Mouse (Mus musculus): ENCODE results near the gene Abcg8.

The Abcg8 gene

DNA sequence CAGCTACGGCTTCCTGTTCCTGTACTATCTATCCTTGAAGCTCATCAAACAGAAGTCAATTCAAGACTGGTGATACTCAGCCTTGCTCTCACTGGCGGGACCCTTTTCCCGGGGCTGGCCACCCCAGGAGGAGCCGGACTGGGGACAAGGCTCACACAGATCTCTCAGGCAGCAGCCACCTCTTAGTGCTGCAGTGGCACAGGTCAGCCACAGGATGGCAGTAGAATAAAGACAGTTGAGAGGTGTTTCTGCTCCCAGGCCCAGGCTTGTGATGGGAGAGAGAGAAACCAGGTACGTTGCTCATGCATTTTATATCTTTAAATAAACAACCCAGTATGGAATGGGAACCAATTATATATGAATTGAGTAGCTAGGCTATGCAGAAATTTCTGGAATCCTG lies 22.6 kb downstream of the Abcg8 start:
- in situ Hi-C loops (cut with MboI; ENCODE audit: unreplicated experiment in 2 of 2), result loop anchor here (25.0 kb wide), 1 partner anchor 939 kb away; no protein-coding TSS in a partner anchor

- in situ Hi-C loops (cut with MboI; ENCODE audit: unreplicated experiment in 2 of 2), result no loop called here
These were observed 31.3 kb downstream of the Abcg8 start for GRCm38 (mm10) chr17:84707407-84707806.

GRCm38 (mm10) chr17:84708818-84709217 lies 32.7 kb downstream of the Abcg8 start:
- in situ Hi-C loops (cut with MboI; ENCODE audit: unreplicated experiment in 2 of 2), result no loop called here

- in situ Hi-C loops (cut with MboI; ENCODE audit: unreplicated experiment in 2 of 2), result no loop called here
These were observed 33.3 kb downstream of the Abcg8 start for GRCm38 (mm10) chr17:84709403-84709851.

DNA sequence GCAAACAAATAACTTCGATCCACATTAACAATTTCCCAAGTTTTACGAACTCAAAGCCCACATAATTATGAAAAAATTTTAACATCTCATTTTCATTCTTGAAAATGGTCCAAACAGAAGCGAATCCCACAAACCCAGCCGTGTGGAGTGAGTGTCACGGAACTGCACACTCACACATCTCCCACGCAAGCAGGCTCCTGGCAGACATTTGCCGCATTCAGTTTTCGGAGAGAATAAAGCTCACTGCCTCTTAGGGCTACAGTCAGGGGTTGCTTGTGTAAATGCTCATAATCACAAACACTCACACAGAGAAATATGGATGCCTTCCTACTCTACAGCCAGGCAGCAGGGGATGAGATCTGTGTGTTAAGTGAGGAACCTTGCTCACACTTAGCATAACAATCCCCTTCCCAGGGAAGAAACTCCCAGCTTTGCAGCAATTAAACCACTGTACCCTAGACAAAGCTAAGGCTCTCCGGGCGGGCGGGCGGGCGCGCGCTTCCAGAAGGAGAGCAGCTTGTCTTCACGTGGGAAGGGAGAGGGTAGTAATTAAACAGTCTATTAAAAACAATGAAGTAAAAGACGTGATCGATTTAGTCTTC lies 37.6 kb downstream of the Abcg8 start:
- in situ Hi-C loops (cut with MboI; ENCODE audit: unreplicated experiment in 2 of 2), result no loop called here

- in situ Hi-C loops (cut with MboI; ENCODE audit: unreplicated experiment in 2 of 2), result no loop called here
These were observed 38.8 kb downstream of the Abcg8 start for GRCm38 (mm10) chr17:84714930-84715329.

DNA sequence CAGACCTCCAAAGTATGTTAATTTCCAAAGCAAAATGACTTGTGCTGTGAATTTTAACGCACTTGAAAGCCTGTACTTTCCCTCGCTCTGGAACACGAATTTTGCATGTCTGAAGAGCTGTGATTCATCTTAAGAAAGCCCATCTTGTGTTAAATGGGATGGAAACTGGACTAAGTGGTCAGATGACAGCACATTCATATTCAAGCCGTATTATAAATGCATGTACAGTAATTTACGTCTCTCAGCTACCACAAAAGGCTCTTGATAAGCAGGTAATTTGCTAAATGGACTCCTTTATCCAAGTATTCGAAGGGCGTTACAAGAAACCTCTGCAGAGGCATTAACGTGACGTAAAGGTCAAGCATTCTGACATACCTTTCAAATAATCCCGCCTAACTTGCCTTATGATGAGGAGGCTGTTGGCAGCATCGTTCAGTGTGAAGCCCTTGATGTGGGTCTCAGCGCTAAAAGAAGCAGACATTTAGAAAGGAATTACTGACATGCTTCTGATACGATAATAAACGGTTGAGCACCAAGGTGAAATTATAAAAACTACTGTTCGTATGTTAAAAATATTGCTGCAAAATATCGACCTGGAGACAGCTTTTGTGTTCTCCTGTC lies 40.3 kb downstream of the Abcg8 start:
- in situ Hi-C loops (cut with MboI; ENCODE audit: unreplicated experiment in 2 of 2), result no loop called here

DNA sequence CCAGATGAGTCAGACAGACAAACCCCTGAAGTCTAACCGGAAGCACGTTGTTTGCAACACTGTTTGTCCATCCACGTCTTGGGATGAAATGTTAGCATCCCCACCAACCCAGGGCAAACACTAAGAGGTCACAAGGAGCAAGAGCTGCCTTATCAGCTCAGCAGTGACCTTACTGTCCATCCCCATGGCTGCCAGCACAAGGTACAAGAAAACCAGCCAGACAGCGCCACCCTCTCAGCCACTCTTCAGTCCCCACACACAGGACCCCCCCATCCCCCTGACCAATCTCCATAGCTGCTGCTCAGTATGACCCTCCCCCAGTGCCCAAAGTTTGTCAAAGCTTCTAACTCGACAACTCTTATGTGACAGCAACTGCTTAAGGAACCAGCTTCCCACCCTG lies 41.3 kb downstream of the Abcg8 start:
- in situ Hi-C loops (cut with MboI; ENCODE audit: unreplicated experiment in 2 of 2), result no loop called here

DNA sequence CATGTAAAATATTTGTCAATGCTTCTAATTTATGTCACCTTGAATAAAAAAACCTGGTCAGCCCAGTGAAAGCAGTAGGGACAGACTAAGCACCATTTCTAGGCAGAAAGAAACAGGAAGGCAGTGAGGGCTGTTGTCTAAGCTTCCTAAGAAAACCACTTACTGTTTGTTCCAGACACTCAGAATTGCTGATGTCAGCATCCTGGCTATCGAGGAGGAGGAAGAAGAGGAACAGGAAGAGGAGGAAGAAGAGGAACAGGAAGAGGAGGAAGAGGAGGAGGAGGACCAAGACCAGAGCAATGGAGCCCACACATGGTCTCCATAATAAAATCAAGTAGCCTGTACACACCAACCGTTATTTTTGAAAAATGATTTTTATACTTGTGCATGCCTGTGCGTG lies 43.0 kb downstream of the Abcg8 start:
- in situ Hi-C loops (cut with MboI; ENCODE audit: unreplicated experiment in 2 of 2), result no loop called here

DNA sequence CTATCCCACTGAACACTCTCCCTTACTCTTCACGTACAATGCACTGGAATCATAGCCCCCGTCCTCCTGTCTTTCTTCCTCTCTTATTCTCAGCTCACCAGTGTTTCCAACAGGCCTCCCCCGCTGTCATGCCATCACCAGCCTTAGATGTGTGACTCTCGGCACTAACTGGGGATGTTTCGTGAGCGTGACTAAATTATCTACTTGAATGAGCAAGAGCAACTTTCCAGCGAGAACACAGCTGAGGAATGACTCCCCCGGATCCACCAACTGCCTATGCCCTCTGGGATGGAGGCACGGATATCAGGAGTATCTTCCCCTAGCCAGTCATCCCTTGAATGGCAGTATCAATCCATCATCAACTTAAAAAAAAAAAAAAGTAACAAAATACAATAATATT lies 47.9 kb downstream of the Abcg8 start:
- in situ Hi-C loops (cut with MboI; ENCODE audit: unreplicated experiment in 2 of 2), result no loop called here

DNA sequence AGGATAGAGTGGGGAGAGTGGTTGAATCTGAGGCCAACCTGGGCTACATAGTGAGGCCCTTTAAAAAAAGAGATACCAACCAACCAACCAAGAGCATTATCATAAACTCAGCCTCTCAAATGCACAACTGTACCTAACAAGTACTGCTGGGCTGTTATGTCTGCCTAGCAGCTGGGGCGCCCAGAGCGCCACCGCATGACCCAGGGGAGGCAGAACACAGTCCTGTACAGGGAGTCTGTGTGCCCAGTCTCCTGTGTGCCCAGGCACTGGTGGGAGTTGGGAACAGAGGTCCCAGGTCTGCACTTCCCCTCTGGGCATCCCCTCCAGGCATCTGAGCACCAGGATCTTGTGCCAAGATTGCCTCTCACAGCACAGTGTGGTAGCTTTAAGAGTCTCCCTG lies 49.1 kb downstream of the Abcg8 start:
- in situ Hi-C loops (cut with MboI; ENCODE audit: unreplicated experiment in 2 of 2), result no loop called here

- in situ Hi-C loops (cut with MboI; ENCODE audit: unreplicated experiment in 2 of 2), result no loop called here
These were observed 52.3 kb downstream of the Abcg8 start for GRCm38 (mm10) chr17:84728201-84728911.

DNA sequence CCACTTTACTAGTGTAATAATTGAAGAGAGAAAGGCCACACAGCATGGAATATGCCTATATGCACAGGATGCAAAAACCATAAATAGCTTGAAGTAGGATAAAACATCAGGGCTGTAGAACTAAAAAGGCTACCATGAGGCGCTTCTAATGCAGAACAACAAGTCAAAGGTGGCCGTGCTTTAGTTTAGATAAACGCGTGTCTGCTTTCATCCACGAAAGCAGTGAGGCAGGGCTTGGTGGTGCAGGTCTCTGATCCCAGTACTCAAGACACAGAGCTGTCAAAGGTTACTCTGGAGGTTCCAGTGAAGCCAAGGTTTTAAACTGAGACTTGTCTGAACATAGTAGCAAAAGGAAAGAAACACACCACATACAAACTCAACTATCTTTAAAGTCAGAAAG lies 53.0 kb downstream of the Abcg8 start:
- in situ Hi-C loops (cut with MboI; ENCODE audit: unreplicated experiment in 2 of 2), result no loop called here

DNA sequence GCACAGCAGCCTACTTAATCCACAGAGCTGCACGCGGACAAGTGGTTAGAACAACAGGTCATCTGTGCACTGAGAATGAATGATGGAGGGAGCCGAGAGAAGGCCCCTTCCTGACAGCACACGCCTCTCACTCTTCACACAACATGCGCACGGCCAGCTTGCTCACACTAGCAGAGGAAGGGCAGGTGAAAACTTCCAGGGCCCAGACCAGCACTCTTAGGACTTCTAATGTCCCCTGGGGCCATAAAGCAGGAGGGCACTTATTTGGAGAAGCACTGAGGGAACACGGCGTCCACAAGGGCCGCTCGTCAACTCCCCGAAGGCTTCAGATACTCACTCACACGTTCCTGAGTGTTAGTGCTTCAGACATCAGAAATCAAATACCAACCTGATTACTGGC lies 55.3 kb downstream of the Abcg8 start:
- in situ Hi-C loops (cut with MboI; ENCODE audit: unreplicated experiment in 2 of 2), result no loop called here

GRCm38 (mm10) chr17:84732612-84733011 lies 56.5 kb downstream of the Abcg8 start:
- in situ Hi-C loops (cut with MboI; ENCODE audit: unreplicated experiment in 2 of 2), result no loop called here

- in situ Hi-C loops (cut with MboI; ENCODE audit: unreplicated experiment in 2 of 2), result no loop called here
These were observed 60.6 kb downstream of the Abcg8 start for GRCm38 (mm10) chr17:84736719-84737118.

DNA sequence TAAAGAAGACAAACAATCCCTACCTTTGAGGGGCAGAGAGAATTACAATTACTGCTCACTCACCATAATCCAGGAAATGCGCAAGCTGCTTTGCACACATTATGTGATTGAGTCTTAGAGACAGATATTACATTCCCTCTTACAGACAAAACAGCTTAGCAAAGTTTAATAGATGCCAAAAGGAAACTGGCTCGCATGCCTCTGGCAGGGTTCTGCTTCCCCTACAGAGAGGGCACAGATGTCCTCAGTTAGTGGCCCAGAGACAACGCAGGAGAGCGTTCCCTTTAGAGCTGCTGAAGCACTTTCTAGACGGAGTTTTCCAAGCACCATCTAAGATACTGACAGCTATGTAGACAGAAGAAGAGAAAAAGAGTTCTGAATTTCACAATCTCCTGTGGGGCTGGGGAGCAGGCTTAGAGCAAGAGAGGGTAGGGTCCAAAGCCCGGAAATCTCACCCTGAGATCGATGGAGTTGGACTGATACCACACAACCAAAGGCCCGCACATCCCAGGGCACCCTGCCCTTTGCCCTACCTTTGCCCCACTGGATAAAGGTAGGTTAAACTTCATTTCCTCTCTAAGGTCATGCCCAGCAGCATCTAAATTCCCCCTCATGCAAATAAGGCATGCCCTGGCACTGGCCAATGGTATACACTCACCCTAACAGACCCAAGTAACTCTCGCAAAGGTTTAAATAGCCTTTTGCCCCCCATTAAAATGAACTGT lies 62.1 kb downstream of the Abcg8 start:
- in situ Hi-C loops (cut with MboI; ENCODE audit: unreplicated experiment in 2 of 2), result no loop called here

DNA sequence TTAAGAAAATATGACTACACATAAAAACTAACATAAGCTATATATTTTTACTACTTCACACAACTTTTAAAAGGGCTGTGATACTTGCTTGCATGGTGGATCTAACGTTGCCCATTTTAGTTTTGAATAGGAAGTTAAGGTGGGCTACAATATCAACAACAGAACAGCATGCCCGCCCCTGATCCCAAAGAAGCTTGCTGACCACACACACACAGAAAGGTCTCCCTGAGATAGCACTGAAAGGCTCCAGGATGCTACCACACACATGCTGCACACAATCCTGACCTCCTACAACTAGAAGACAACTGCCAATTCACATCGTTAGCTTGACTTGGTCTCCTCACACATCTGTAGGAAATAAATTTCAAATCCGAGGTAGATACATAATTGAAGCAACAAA lies 68.2 kb downstream of the Abcg8 start:
- in situ Hi-C loops (cut with MboI; ENCODE audit: unreplicated experiment in 2 of 2), result no loop called here

DNA sequence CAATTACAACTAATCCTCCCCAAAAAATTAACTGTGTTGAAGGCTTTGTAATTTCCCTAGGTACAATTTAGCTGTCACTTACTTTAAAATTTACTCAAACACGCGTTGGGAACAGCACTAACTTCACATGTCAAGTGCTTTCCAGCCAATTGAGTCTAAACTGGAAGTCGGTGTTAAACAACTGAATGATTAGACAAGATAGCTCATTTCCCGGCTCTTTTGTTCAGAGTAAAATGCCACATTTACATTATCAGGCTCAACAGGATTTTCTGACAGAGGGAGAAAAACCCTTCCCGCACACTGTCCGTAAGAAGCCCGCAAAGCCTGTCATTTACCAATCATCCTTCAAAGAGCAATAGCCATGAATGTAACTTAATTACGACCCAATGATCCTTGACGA lies 68.9 kb downstream of the Abcg8 start:
- in situ Hi-C loops (cut with MboI; ENCODE audit: unreplicated experiment in 2 of 2), result no loop called here

DNA sequence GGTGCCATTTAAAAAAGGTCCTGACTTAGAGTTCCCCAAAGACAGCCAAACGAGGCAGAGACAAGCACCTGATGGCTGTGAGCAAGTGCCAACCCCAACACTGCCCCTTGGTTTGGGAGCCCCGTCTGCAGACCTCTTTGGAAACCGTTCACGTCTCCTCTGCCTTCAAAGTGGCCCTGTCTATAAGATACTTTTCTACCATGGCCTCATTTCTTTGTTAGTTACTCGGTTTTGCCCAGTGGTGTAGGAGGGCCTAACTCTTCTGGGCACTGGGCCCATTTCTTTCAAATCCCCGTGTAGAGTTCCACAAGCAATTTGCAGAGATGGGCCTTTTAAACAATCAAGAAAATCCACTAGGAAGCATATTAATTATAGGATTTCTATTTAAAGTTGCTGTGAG lies 71.1 kb downstream of the Abcg8 start:
- in situ Hi-C loops (cut with MboI; ENCODE audit: unreplicated experiment in 2 of 2), result no loop called here

- in situ Hi-C loops (cut with MboI; ENCODE audit: unreplicated experiment in 2 of 2), result no loop called here
These were observed 72.1 kb downstream of the Abcg8 start for GRCm38 (mm10) chr17:84748152-84748682.
